Mouse (Mus musculus) Patski (cell line): ENCODE results near the gene Mmd2. TPM values are rescaled to one million over a fixed set of nuclear protein-coding genes. Genes with fewer than 3 reads are reported as not detected.

Experiments used
- ATAC-seq: fragments of 100-300 bp; one replicate; pipeline ENCODE4 v1.8.0; 2021
- CTCF ChIA-PET: fragments of 350-600 bp; sonication (Branson Sonifier 250); formaldehyde crosslinking; loops from one replicate; lab custom pipeline; 2022; ENCODE audit warnings: inconsistent platforms; lab: Charles Lee
- POLR2A ChIA-PET: fragments of 350-600 bp; sonication (Branson Sonifier 250); formaldehyde crosslinking; loops from one replicate; lab custom pipeline; 2022; ENCODE audit warnings: antibody characterized with exemption, inconsistent platforms; lab: Charles Lee
- DNase-seq: peaks from one replicate; pipeline ENCODE4 v3.0.0-alpha.2; 2011; ENCODE audit warnings: low read depth, low spot score
- H3K27me3 ChIP-seq: fragments of 371-371 bp; one replicate; pipeline ENCODE4 v1.5.1; 2021
- CTCF ChIP-seq: fragments of 100-300 bp; IDR thresholded peaks from one replicate; pipeline ENCODE4 v1.5.1; 2021
- in situ Hi-C: fragments of 300-500 bp; cut with MboI; formaldehyde crosslinking; loops from 3 replicates; pipeline ENCODE4 v1.11.1; 2018; ENCODE audit warnings: low pct_unique_long_range_greater_than_20kb, mixed read lengths
- polyA plus RNA-seq: library from polyadenylated mRNA; unstranded; gene quantifications from one replicate; pipeline ENCODE4 v1.2.3, GENCODE M21; 2021

The Mmd2 gene
- not detected for polyA plus RNA-seq

DNA sequence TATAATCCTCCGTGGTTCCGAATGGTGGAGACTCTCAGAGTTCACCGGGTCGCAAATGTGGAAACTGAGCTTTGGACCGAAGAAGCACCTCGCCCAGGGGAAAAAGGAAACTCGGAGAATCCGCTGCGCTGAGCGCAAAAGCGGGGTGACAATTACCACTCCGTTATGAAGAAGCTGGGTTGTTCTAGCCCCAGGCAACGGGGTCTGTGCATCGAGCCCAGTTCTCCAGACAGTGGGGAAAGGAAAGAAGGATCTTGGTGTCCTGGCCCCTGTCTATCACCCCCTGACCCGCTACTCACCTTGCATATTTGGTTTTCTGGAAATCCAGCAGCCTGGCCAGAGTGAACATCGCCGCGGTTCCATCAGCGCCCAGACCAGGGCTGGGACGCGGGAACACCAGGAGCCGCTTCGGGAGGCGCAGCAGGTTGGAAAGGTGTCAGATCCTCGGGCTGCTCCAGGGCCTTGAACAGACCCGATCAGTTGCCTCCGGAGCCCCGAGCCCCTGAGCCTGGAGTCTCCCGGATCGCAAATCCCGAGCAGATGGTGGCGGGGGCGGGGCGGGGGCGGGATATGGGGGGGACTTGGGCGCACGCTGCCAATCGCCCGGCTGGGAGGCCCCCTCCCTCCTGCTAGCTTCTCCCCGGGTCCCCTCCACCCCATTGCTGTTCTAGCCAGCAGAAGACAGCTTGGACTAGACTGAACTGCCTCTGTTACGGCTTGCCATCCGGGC, at the start of gene Mmd2:
Gene Mmd2 (minus strand): TSS at position 542 of the 730 bp plus-strand sequence.
- ChIA-PET POLR2A (no interaction called here), CTCF (interaction anchor here (1.2 kb wide), 1 partner anchor 27 kb away, joined by 3 read pairs; no protein-coding TSS in a partner anchor)
- DNase-seq (no peak), ATAC-seq (no peak)
- in situ Hi-C loops, result no loop called here
- peaks cover 25% of the 10 kb centered on the region for H3K27me3 ChIP-seq
- no peak for TF ChIP-seq CTCF

DNA sequence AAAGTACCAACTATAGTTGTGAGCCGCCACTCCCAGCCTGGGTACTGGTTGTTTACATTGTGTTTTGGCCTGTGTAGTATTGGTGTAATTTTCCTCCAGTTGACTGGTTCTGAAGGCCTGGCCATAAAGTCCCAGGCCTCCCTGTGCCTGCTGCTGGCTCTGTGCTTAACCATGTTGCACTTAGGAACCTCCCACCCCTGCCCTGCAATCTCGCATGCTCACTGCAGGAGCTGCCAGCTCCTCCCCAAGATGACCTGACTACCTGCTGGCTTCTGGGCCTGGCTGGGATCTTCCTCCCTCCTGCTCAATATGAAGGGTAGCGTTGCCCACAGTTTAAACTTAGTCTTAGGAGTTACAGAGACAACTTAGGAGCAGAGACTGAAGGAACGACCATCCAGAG, 43.7 kb upstream of the Mmd2 start:
- DNase-seq (no peak), ATAC-seq (no peak)
- in situ Hi-C loops, result no loop called here
- ChIA-PET CTCF (no interaction called here), POLR2A (no interaction called here)
- no peaks in the 10 kb centered on the region for H3K27me3 ChIP-seq
- no peak for TF ChIP-seq CTCF

DNA sequence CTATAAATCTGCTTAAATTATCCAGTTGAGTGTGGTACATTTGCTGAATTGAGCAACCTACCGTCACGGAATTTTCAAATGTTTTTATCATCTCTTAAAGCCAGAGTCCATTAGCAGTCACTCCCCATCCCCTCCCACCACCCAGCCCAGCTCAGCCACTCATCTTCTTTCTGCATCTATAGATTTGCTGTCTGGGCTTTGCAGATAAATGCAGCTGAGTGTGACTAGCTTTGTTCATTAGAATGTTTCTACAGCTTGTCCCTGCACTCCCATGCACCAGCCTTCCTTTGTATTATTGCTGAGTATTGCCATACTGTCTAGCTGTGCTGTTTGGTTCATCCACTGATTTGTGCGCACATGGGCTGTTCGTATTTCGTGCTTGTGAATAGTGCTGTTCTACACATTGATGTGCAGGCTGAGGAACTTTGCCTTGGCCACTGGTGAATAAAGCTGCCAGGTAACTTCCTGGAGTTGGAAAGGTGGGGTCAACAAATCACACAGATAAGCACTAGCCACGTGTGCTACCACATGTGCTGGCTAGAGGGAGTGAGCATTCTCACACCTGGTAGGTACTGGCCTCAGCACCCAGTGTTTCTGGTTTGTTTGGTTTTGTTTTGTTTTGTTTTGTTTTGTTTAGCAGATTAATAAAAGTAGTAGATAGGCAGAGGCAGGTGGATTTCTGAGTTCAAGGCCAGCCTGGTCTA, 42.3 kb upstream of the Mmd2 start:
- ChIA-PET CTCF (interaction anchor here (1.0 to 1.7 kb wide), 4 partner anchors 13 to 101 kb away, joined by 3 to 5 read pairs (median 4); no protein-coding TSS in a partner anchor), POLR2A (no interaction called here)
- in situ Hi-C loops, result no loop called here
- no peak for DNase-seq
- no peak for TF ChIP-seq CTCF
- H3K27me3 ChIP-seq, result no peaks in the 10 kb centered on the region
- no peak for ATAC-seq

DNA sequence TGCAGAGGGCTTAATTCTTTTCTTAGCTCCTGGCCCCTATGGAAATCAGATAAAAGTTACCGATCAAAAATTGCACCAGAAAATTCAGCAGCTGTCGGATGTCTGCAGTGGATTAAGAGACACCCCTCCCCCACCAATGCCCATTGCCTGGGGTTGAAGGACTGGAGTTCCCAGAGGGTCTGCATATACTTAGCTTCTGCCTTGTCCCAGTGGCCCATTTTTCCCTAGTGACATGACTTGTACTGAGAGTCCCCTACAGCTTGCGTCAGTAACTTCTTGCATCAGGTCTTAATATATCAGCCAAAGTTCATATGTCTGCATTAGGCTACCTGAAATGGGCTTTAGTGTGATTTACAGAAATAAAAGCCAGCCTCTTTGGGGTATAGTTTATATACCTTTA, 41.8 kb upstream of the Mmd2 start:
- CTCF ChIA-PET, result interaction anchor here (1.0 to 1.7 kb wide), 4 partner anchors 13 to 100 kb away, joined by 3 to 5 read pairs (median 4); no protein-coding TSS in a partner anchor
- DNase-seq (no peak), ATAC-seq (no peak)
- POLR2A ChIA-PET, result no interaction called here
- no peaks in the 10 kb centered on the region for H3K27me3 ChIP-seq
- in situ Hi-C loops, result no loop called here
- no peak for TF ChIP-seq CTCF

DNA sequence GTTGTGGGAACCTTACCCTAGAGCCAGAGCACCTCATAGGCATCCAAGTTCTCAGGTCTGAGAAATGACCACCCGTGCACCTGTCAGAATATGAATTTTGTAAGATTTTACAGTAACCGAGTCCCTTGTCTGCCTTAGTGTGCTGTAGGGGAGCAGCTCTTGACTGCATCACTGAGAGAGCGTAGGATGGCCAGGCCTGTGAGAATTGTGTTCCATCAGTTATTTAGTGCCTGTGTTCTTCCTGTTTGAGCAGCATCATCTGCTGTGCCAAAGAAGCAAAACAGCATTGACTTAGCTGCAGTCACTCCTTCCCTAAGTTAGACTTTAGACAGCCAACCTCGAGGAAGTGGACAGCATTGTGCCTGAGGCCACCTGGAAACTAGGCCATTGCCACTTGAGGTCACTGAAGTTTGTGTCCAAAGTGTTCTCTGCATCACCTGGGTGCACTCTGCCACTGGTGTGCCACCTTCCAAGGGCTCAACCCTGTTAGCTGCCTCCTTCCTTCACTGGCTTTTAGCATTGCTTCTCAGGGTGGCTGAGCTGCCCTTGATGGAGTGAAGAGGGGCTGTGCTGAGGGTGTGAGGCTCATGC, 41.0 kb upstream of the Mmd2 start:
- ChIA-PET CTCF (interaction anchor here (1.2 to 1.7 kb wide), 3 partner anchors 36 to 99 kb away, joined by 3 to 5 read pairs (median 3); no protein-coding TSS in a partner anchor), POLR2A (no interaction called here)
- in situ Hi-C loops, result no loop called here
- no peaks in the 10 kb centered on the region for H3K27me3 ChIP-seq
- ATAC-seq, result no peak
- TF ChIP-seq CTCF, result no peak
- DNase-seq, result no peak

DNA sequence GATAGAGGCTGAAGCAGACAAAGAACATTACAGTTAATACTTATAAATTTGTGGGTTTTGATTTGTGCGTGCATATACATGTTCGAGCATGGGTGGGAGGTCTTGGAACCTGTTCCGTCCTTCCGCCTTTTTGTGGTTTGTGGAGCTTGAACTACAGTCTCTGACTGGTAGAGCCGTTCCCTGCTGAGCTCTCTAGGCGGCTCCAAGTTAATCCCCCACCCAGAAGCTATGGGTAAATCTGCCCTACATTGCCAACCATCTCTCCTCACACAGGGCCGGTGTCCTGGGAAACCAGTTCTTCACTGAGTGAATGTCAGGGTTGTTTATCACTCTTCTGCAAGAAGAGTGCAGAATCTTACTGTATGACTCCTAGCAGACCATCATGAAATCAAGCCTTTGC, 39.6 kb upstream of the Mmd2 start:
- POLR2A ChIA-PET, result no interaction called here
- CTCF ChIA-PET, result interaction anchor here (1.2 kb wide), 1 partner anchor 37 kb away, joined by 3 read pairs; no protein-coding TSS in a partner anchor

DNA sequence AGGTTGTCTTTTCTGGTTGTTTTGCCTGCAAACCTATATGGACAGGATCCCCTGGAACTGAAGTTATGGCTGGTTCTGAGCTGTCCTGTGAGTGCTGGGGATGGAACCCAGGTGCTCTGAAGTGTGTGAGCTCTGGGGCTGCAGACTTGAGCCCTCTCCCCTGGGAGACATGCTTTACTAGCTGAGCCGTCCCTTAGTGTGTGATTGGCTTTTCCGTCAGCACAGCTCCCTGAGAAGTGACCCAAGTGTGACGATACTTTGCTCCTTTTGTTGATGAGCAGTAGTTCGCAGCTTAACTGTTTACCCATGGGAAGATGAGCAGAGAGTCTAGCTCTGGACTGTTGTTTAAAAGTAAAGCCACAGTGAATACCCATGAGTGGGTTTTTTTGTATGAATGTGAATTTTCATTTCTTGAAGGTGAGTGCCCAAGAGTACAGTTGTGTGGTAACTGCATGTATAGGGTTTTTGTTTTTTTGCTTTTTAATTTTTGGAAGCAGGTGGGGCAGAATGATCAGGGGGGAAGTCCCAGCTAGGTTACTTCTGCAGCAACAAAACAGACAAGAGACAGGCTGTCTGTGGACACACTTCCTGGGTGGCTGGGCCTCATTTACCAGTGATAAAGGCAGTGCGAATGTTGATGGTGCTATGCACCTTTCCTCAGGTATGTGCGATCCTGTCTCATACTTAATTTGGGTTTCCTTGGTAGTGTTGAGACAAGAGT, 32.9 kb upstream of the Mmd2 start:
- in situ Hi-C loops, result no loop called here
- H3K27me3 ChIP-seq, result no peaks in the 10 kb centered on the region
- TF ChIP-seq CTCF, result no peak
- DNase-seq (no peak), ATAC-seq (no peak)
- ChIA-PET POLR2A (no interaction called here), CTCF (no interaction called here)

More for the DNA sequence above, 39.6 kb upstream of the Mmd2 start:
- no peak for TF ChIP-seq CTCF
- in situ Hi-C loops, result no loop called here
- no peaks in the 10 kb centered on the region for H3K27me3 ChIP-seq
- ATAC-seq (no peak), DNase-seq (no peak)

DNA sequence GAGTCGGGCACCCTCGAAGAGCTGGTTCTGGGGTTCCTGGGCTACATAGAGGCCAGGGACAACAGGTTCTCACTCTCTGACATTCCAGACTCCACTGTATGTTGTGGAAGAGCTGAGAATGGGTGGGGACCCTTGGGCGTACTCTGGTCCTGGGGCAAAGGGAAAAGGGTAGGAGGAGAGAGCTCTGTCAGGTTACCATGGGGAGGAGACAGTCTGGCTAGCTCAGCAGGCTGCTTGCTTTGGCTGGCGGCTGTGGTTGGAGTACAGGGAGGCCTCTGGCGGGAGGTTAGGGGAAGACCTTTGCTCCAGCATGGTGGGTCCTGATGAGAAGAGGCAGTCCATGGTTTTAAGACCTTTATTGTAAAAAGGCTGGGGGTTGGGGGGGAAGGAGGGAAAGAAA, 31.5 kb upstream of the Mmd2 start:
- in situ Hi-C loops, result no loop called here
- ATAC-seq, result no peak
- no peak for TF ChIP-seq CTCF
- no peaks in the 10 kb centered on the region for H3K27me3 ChIP-seq
- ChIA-PET POLR2A (no interaction called here), CTCF (no interaction called here)
- DNase-seq, result no peak

DNA sequence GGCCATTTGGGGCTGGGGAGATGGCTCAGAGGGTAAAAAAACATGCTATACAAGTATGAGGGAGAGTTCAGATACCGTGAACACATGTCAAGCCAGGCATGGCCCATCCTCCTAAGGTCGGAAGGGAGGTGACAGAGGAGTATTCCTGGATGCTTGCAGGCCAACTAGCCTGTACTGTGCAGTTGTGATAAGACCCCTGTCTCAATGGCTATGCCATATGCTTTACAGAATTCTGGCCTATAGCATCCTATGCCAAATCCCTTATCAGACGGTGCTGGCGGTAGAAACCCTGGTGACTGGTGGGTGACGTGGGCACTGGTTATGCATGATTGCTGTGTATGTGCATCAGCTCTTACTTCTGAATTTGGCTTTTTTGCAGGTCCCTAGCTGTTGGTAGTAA, 29.2 kb upstream of the Mmd2 start:
- no peak for TF ChIP-seq CTCF
- POLR2A ChIA-PET, result no interaction called here
- H3K27me3 ChIP-seq, result no peaks in the 10 kb centered on the region
- CTCF ChIA-PET, result interaction anchor here (1.0 kb wide), 1 partner anchor 13 kb away, joined by 3 read pairs; no protein-coding TSS in a partner anchor
- ATAC-seq (no peak), DNase-seq (no peak)
- in situ Hi-C loops, result no loop called here

DNA sequence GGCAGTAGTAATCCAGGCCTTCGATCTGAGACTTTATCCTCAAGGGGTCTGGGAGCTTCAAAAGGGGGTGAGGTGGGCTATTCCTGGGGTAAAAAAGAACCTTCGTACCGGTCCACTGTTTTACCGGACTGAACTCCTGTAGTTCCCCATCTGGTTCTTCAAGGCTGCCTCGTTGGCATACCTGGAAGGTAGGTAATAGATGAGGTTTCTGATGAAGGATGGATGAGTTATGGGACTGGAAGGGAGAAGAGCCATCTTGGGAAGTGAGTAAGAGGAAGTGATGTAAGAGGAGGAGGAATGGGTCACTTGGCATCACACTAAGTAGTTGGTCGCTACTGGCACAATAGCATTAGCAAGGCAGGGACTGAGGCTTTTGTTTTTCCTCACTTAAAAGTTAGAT, 21.6 kb upstream of the Mmd2 start:
- no peak for DNase-seq
- POLR2A ChIA-PET, result no interaction called here

More for the DNA sequence above, 21.6 kb upstream of the Mmd2 start:
- no peak for TF ChIP-seq CTCF
- no peak for ATAC-seq
- CTCF ChIA-PET, result no interaction called here
- in situ Hi-C loops, result no loop called here
- H3K27me3 ChIP-seq, result no peaks in the 10 kb centered on the region
